Mouse (Mus musculus) megakaryocyte, embryonic 14.5 days (primary cell): ENCODE measurements around the gene Ddx54.

Experiments
- FLI1 ChIP-seq: IDR thresholded peaks from 2 replicates; pipeline ENCODE4 v1.6.1; 2012; ENCODE audit warnings: low read length, inconsistent platforms, mixed read lengths
- GATA1 ChIP-seq: IDR thresholded peaks from 3 replicates; pipeline ENCODE4 v1.6.1; 2012; ENCODE audit warnings: mixed read lengths, low read length, inconsistent platforms, borderline replicate concordance

DNA sequence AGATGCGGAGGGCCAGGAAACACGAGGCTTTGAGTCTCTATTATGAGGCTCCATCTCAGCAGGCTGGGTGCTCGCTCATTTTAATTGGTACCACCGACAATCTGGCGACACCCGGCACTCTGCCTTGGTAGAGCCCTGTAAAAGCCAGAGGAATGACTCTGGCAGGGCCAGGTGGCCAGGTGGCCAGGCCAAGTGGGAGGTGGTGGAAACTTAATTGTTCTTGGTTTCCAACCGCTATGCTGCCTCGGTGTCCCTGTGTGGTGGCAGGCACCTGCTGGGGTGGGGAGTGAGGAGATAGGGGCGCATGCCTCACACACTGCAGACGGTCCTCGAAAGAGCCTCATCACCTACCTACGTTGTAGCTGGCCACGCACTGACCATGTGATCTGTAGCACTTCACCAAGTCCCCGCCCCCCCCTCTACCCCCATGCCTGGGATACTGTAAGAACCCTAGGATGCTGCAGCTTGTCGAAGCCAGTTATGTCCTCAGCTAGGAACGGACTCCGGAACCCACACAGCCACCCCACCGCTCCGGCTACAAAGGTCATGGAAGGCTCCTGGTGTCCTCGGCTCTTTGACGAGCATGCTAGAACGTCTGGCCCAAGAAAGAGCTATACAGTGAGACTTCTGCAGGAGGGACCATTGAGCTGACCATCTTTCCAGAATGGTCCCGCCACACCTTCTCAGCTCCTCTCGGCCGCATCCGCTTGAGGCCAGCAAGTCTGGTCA, 32.5 kb upstream of the Ddx54 start:
- TF ChIP-seq FLI1 (no peak), GATA1 (no peak)
